Comparison of ENCODE assay signal across 8 mouse cellular contexts in the genomic region with DNA sequence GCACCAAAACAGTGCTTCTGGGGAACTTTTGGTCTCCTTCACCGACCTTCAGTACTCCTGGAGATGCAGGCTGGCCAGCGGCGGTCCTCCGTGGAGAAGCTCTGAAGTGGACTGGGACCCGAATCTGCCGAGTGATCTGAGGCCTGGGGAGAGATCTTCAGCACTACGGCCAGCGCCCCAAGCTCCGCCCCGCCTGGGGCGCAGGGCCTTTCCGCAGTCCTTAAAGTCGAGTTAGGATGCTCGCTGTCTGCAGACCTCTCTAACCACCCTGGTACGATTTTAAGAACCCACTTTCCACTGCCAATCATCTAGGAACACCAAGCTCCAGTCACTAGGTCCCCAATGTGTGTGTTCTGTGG. TPM values are rescaled to one million over a fixed set of nuclear protein-coding genes. Genes with fewer than 3 reads are reported as not detected.
DNase-seq lines count a peak whose midpoint lies in the region; ATAC-seq and TF ChIP-seq lines count a peak whose summit lies in the region.

No protein-coding gene starts in this region.

- H3K4me1 ChIP-seq in heart, embryonic 14.5 days (ENCODE audit: control insufficient read depth in 2 of 2, insufficient read depth in 2 of 2, low read length in 2 of 2) = no peaks in the 10 kb centered on the region
- H3K4me1 ChIP-seq in forebrain, embryonic 15.5 days = peaks cover 32% of the 10 kb centered on the region
- no peaks in the 10 kb centered on the region for H3K4me1 ChIP-seq in thymus, adult 2 months (replicated peaks; ENCODE audit: control insufficient read depth, insufficient read depth, low read length)

- peak overlapping the region; percentile 24 for H3K4me2 ChIP-seq in heart, embryonic 14.5 days (ENCODE audit: low read length)
- peak overlapping the region; percentile 49 for H3K4me2 ChIP-seq in forebrain, embryonic 15.5 days (replicated peaks)

- peak overlapping the region in 1 of 2 experiments; percentile 0; a peak in 1 of 4 replicates for H3K4me3 ChIP-seq in heart, embryonic 14.5 days (ENCODE audit: control insufficient read depth in 1 of 2, insufficient read depth in 1 of 2, low read depth in 1 of 2, low read length in 2 of 2)
- peak overlapping the region; percentile 34 for H3K4me3 ChIP-seq in forebrain, embryonic 15.5 days
- H3K4me3 ChIP-seq in thymus, adult 2 months (ENCODE audit: control insufficient read depth, insufficient read depth, low read length) = no peak overlapping the region

- H3K9ac ChIP-seq in heart, embryonic 14.5 days (ENCODE audit: low read length) = no peak overlapping the region
- no peak overlapping the region for H3K9ac ChIP-seq in forebrain, embryonic 15.5 days (replicated peaks)

- ATAC-seq in heart, embryonic 14.5 days (ENCODE audit: insufficient number of reproducible peaks, insufficient read depth, low FRiP score, low read depth) = no peak
- 0 out of 2 replicates have a peak, but pooled peaks have one; percentile 6 for ATAC-seq in forebrain, embryonic 15.5 days (replicated peaks)

- peaks cover 66% of the 10 kb centered on the region for H3K27me3 ChIP-seq in heart, embryonic 14.5 days (ENCODE audit: control insufficient read depth, insufficient read depth, low read length)
- peaks cover 40% of the 10 kb centered on the region for H3K27me3 ChIP-seq in forebrain, embryonic 15.5 days
- H3K27me3 ChIP-seq in thymus, adult 2 months (ENCODE audit: control insufficient read depth, insufficient read depth, low read length) = no peaks in the 10 kb centered on the region; the same call in 1 of the 2 replicates

- no peaks in the 10 kb centered on the region for H3K9me3 ChIP-seq in heart, embryonic 14.5 days (ENCODE audit: control insufficient read depth, low read length)
- no peaks in the 10 kb centered on the region for H3K9me3 ChIP-seq in forebrain, embryonic 15.5 days

- no peak for DNase-seq in heart, adult 11 months
- peak; percentile 84 for DNase-seq in ZHBTc4 (ENCODE audit: low read depth, low spot score)
- peak; percentile 58 for DNase-seq in kidney, postnatal 14 days
- DNase-seq in neural tube, embryonic 10.5 days (ENCODE audit: extremely low spot score, low spot score) = peak; percentile 73
- DNase-seq in gastrocnemius, adult 8-10 months (ENCODE audit: low spot score in 2 of 2) = no peak
- DNase-seq in thymus, adult 2 months = no peak

- no peaks in the 10 kb centered on the region for H3K36me3 ChIP-seq in heart, embryonic 14.5 days (ENCODE audit: control insufficient read depth, insufficient read depth, low read length)
- H3K36me3 ChIP-seq in forebrain, embryonic 15.5 days = no peaks in the 10 kb centered on the region
- H3K36me3 ChIP-seq in thymus, adult 2 months (ENCODE audit: control insufficient read depth, insufficient read depth, low read length) = no peaks in the 10 kb centered on the region

- TF ChIP-seq POLR2A in thymus, adult 2 months (IDR thresholded peaks at IDR 0.05; ENCODE audit: control insufficient read depth, extremely low read depth, insufficient read depth, low read length, poor library complexity) = no peak

- TF ChIP-seq CTCF in thymus, adult 2 months (IDR thresholded peaks at IDR 0.05; ENCODE audit: borderline replicate concordance, control insufficient read depth, extremely low read depth, insufficient read depth, low read length, poor library complexity) = no peak

- WGBS in heart, embryonic 14.5 days = under 1% methylated on average over 15 of the region's 15 CpGs
- WGBS in forebrain, embryonic 15.5 days = 2% methylated on average over 15 of the region's 15 CpGs
- 2% methylated on average over 15 of the region's 15 CpGs for WGBS in thymus, adult 2 months

- H3K27ac ChIP-seq in heart, embryonic 14.5 days (replicated peaks in 1 of 2; ENCODE audit: control insufficient read depth in 1 of 2, insufficient read depth in 1 of 2, low read depth in 2 of 2, low read length in 2 of 2) = no peak overlapping the region
- H3K27ac ChIP-seq in forebrain, embryonic 15.5 days (replicated peaks) = peak overlapping the region; percentile 44
- H3K27ac ChIP-seq in thymus, adult 2 months (ENCODE audit: control insufficient read depth, insufficient read depth, low read length) = no peak overlapping the region

RNA-seq across cellular contexts. Expression of a gene that starts 9.3 kb away (rescaled TPM):
- polyA plus RNA-seq in heart, embryonic 14.5 days (2014; fragmentation: Nextera tagmentation; extraction: Ambion mirVana) = 0.24 and 0.28 TPM in 2 replicates
- polyA plus RNA-seq in forebrain, embryonic 15.5 days (2015; fragmentation: Nextera tagmentation; extraction: Ambion mirVana) = 40.1 and 42.9 TPM in 2 replicates
- total RNA-seq in gastrocnemius, adult 8-10 months (2022) = not detected
- 0.06 and 0.11 TPM in 2 replicates for polyA plus RNA-seq in thymus, adult 2 months (2012; rRNA removed)

Comparison
In these comparisons a context has a peak if more than half of its experiments do, and no peak if none do; other contexts are left out.
1. DNase-seq: peak in ZHBTc4 (single experiment), kidney, postnatal 14 days (single experiment) and neural tube, embryonic 10.5 days (single experiment); none in heart, adult 11 months (single experiment), gastrocnemius, adult 8-10 months (0 of 2) and thymus, adult 2 months (single experiment).
2. RNA of a gene that starts 9.3 kb away (polyA plus RNA-seq): 40.1 to 42.9 TPM in forebrain, embryonic 15.5 days; 0.24 to 0.28 TPM in heart, embryonic 14.5 days and 0.06 to 0.11 TPM in thymus, adult 2 months; every median in the first group is over 10 times any median in the second.